Mouse (Mus musculus) kidney, embryonic 14.5 days (tissue): ENCODE results near the gene March2. TPM values are rescaled to one million over a fixed set of nuclear protein-coding genes. Genes with fewer than 3 reads are reported as not detected.
A peak's percentile ranks its signal among the peaks of the same experiment; 100 is the strongest.

Source experiments
- ATAC-seq: fragments of 200-750 bp; cut with Nextera tagmentation; 2 replicates; pipeline ENCODE4 v1.8.0; 2017; ENCODE audit warnings: moderate number of reproducible peaks, mild to moderate bottlenecking, moderate TSS enrichment, moderate library complexity; ENCODE audit not compliant: low FRiP score, low TSS enrichment
- H3K27ac ChIP-seq: fragments of 300-500 bp; sonication (generic); 2 replicates; pipeline ENCODE4 v1.5.1; 2014; ENCODE audit warnings: low read depth, mild to moderate bottlenecking, low read length, moderate library complexity, mixed read lengths
- H3K27me3 ChIP-seq: fragments of 300-500 bp; sonication (generic); 2 replicates; pipeline ENCODE4 v1.6.1; 2014; ENCODE audit warnings: mild to moderate bottlenecking, low read length; ENCODE audit not compliant: control insufficient read depth, insufficient read depth
- H3K36me3 ChIP-seq: fragments of 300-500 bp; sonication (generic); 2 replicates; pipeline ENCODE4 v1.6.1; 2014; ENCODE audit warnings: low read length, mixed read lengths; ENCODE audit not compliant: control insufficient read depth, insufficient read depth
- H3K4me1 ChIP-seq: fragments of 300-500 bp; sonication (generic); 2 replicates; pipeline ENCODE4 v1.6.1; 2014; ENCODE audit warnings: low read length, mixed read lengths; ENCODE audit not compliant: control insufficient read depth, insufficient read depth
- H3K4me2 ChIP-seq: fragments of 300-500 bp; sonication (generic); replicated peaks from 2 replicates; pipeline ENCODE4 v1.6.1; 2014; ENCODE audit warnings: low read depth, mild to moderate bottlenecking, low read length
- H3K4me3 ChIP-seq: fragments of 300-500 bp; sonication (generic); 2 replicates; pipeline ENCODE4 v1.5.1; 2014; ENCODE audit warnings: mild to moderate bottlenecking, low read length
- H3K9ac ChIP-seq: fragments of 300-500 bp; sonication (generic); 2 replicates; pipeline ENCODE4 v1.6.1; 2014; ENCODE audit warnings: low read depth, mild to moderate bottlenecking, low read length, moderate library complexity
- H3K9me3 ChIP-seq: fragments of 300-500 bp; sonication (generic); 2 replicates; pipeline ENCODE4 v1.6.1; 2016; ENCODE audit warnings: low read length; ENCODE audit not compliant: control insufficient read depth
- WGBS: fragments of 180-500 bp; shearing (Covaris S2); extraction: QIAGEN DNeasy Blood & Tissue Kit; methylation state at CpG from one replicate; pipeline ENCODE4 v1.1.7; 2014; 5-methylcytosine and 5-hydroxymethylcytosine counted together
- polyA plus RNA-seq: library from polyadenylated mRNA; unstranded; fragments of >200 nt; fragmentation: Nextera tagmentation; extraction: Ambion mirVana; gene quantifications from 2 replicates; pipeline ENCODE4 v1.2.1, GENCODE M21; 2014

March2 gene
- polyA plus RNA-seq, result 31.2 and 46.1 TPM in 2 replicates

DNA sequence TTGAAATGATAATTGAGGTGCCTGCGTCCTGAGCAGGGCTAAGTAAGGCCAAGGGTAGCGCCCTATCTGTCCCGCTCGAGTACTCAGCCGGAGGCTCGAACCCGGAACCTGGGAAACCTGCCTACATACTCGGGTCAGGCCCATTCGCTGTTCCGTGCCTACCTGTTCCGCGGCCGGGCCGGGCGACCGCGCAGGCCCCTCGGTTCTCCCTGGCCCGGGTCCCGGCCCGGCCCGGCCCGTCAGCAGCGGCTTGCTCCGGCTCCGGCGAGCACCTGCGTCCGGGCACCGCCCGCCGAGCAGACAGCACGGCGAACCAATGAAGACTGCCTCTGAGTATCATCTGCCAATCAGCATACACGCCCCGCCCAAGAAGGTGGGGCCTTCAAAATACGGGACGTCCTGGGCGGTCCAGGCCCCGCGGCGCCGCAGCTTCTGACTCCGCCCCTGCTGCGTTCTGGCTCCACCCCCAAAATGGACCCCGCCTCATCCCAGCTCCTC, at the start of gene March2:
TSS of gene March2 (minus strand) at position 287 of the 498 bp plus-strand sequence.
- H3K27me3 ChIP-seq, result no peaks in the 10 kb centered on the region
- no peak within 1 kb of the TSS for H3K27ac ChIP-seq
- H3K9ac ChIP-seq, result peak within 1 kb of the TSS; percentile 73
- peak within 1 kb of the TSS; percentile 82 for H3K4me3 ChIP-seq
- H3K9me3 ChIP-seq, result no peaks in the 10 kb centered on the region
- peaks cover 4% of the 10 kb centered on the region for H3K4me1 ChIP-seq
- ATAC-seq, result peak; percentile 100
- under 1% methylated on average over 46 of the region's 46 CpGs for WGBS
- H3K36me3 ChIP-seq, result no peaks in the 10 kb centered on the region
- H3K4me2 ChIP-seq, result peak within 1 kb of the TSS; percentile 87

DNA sequence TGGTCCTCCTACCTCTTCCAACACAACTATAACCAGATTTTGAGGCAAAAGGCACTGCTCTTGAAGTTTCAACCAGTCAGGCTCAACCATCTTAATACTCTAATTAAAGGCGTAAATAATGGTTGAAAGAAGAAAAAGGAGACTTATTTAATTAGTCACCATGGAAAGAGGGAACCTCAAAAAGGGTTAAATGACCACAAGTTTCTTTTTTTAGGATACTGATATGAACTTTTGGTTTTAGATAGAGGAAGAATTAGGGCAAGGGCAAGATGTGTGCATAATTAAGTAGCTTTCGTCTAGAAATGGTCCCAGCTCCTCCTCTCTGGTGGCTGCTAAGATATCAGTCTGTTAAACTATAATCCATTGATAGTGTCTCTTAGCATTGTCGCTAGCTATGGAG, 47.9 kb upstream of the March2 start:
- Histone ChIP-seq H3K4me3 (no peak overlapping the region), H3K27me3 (no peaks in the 10 kb centered on the region), H3K4me1 (no peaks in the 10 kb centered on the region), H3K9me3 (no peaks in the 10 kb centered on the region), H3K36me3 (no peaks in the 10 kb centered on the region), H3K9ac (no peak overlapping the region), H3K4me2 (no peak overlapping the region), H3K27ac (no peak overlapping the region)
- no peak for ATAC-seq
- WGBS, result 74% methylated on average over 3 of the region's 3 CpGs

DNA sequence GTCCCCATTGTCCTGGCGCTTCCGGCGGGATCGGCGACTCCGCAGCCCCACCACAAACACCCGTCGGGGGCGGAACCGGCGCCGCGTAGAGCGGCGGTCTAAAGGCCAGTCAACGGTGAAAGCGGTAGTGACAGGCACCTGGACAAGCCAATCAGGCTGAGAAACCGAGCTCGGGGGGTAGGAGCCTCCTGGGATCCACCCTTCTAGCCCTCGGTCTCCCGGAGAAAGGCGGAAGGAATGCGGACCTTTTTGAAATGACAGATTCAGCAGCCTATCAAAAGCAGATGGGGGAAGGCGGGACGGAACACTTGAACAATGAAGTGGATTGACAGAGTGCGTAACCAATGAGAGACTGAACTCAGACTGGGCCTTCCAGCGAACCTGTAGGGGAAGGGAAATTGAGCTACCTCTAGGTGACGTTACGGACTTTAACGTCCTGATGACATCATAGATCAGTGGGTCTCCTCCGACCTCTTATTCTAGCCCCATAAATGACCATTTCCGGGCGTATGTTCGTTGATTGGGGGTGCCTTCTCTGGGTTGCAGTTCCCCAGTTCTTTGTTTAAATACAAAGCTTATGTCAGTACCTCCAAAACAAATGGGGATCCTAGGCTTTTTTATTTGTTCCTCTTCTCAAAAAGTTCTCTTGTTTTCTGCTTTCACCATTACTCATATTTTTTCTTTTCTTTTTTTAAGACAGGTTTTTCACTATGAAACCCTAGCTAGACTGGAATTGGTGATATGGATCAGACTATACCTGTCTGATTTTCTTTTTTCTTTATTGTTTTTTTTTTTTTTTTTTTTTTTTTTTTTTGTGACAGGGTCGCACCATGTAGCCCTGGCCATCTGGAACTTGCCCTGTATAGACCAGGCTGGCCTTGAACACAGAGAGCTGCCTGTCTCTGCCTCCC, 42.0 kb upstream of the March2 start, which contains the start of gene Rab11b:
TSS of gene Rab11b (minus strand) at position 276 of the 911 bp plus-strand sequence.
- peak within 1 kb of the TSS; percentile 71 for H3K4me3 ChIP-seq
- peak within 1 kb of the TSS; percentile 90 for H3K9ac ChIP-seq
- H3K9me3 ChIP-seq, result no peaks in the 10 kb centered on the region
- peak within 1 kb of the TSS; percentile 98 for H3K27ac ChIP-seq
- 3% methylated on average over 35 of the region's 35 CpGs for WGBS
- H3K4me2 ChIP-seq, result peak within 1 kb of the TSS; percentile 74
- H3K4me1 ChIP-seq, result peaks cover 24% of the 10 kb centered on the region; the same call in 1 of the 2 replicates
- peak; percentile 100 for ATAC-seq
- H3K27me3 ChIP-seq, result no peaks in the 10 kb centered on the region
- H3K36me3 ChIP-seq, result peaks cover 4% of the 10 kb centered on the region; the same call in 1 of the 2 replicates

DNA sequence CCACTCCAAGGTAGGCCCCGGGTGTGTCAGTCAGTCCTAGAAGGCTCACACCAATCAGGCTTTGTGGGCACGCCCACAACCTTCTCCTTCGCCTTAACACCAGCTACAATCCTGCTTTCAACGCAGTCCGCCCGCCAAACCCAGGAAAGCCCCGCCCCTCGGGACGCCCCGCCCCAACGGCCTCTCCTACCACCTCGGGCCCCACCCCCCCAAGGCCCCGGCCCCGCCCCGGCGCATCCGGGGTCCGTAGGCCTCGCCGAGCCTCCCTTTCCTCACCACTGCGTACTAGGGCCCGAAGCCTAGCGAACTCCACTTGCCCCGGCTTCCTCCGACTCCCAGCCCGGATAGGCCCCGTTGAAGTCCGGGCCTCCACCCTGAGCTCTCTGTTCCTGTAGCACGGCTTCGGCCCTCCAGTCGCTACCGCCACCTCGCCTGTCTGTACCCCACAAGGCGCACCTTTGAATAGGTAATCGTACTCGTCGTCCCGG, 41.3 kb upstream of the March2 start:
- peak; percentile 91 for ATAC-seq
- Histone ChIP-seq H3K27ac (peak overlapping the region; percentile 98), H3K4me2 (peak overlapping the region; percentile 74), H3K36me3 (peaks cover 4% of the 10 kb centered on the region; the same call in 1 of the 2 replicates), H3K9me3 (no peaks in the 10 kb centered on the region), H3K4me1 (peaks cover 28% of the 10 kb centered on the region; the same call in 1 of the 2 replicates), H3K9ac (peak overlapping the region; percentile 90), H3K27me3 (no peaks in the 10 kb centered on the region), H3K4me3 (peak overlapping the region; percentile 71)
- WGBS, result under 1% methylated on average over 38 of the region's 38 CpGs

DNA sequence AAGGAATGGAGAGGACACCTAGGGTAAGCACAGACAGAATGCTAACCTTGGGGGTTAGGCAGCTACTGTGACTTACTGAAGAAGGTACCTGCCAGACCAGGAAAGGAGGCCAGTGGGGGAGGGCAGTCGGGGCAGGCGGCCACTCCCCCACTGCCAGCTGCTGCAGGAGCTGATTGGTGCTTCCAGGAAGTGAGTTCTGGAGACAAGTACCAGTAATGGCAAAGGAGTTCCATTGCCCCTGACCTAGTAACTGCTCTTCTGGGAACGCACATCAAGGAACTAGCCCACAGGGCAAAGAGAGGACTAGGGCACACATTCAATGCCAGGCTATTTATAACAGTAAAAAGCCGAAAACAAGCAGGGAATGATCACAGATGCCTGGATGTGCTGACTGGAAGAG, 38.8 kb upstream of the March2 start:
- H3K4me3 ChIP-seq, result no peak overlapping the region
- peaks cover 7% of the 10 kb centered on the region; the same call in 1 of the 2 replicates for H3K36me3 ChIP-seq
- H3K4me1 ChIP-seq, result peaks cover 28% of the 10 kb centered on the region; the same call in 1 of the 2 replicates
- 44% methylated on average over 4 of the region's 4 CpGs for WGBS
- H3K27ac ChIP-seq, result no peak overlapping the region
- no peaks in the 10 kb centered on the region for H3K27me3 ChIP-seq
- H3K9ac ChIP-seq, result peak overlapping the region; percentile 24; the same call in 1 of the 2 replicates
- no peak overlapping the region for H3K4me2 ChIP-seq
- ATAC-seq, result no peak
- H3K9me3 ChIP-seq, result no peaks in the 10 kb centered on the region

DNA sequence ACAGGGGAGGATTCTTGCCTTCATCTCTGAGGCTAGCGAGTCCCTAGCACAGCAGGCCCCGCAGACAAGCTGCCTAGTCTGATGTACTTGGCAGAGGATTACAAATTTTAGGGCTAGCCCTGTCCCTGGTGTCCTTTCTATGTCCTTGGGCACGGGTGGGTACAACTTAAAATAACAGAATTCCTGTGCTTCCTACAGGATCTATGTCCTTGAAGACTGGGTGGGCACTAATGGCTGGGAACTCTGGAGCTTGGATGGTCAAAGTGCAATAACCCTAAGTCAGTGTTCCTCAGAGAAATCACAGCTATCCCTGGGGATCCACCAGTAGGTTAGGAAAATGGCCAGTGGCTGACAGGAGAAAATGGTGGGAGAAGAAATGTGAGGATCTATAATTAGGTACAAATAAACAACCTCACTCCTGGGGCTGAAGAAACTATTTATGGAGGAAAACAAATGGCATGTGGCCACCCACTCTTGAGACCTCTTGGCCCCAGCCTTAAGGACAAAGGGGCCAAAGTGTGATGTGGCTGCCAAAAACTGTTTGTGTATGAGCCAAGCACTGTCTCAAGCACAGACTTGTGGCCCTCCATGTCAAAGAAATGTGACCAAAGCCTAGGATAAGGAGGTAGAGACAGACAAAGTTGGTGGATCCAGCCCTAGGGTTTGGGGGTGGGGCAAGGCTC, 37.8 kb upstream of the March2 start:
- WGBS, result 83% methylated on average over 3 of the region's 3 CpGs
- no peak overlapping the region for H3K4me2 ChIP-seq
- no peak overlapping the region for H3K4me3 ChIP-seq

DNA sequence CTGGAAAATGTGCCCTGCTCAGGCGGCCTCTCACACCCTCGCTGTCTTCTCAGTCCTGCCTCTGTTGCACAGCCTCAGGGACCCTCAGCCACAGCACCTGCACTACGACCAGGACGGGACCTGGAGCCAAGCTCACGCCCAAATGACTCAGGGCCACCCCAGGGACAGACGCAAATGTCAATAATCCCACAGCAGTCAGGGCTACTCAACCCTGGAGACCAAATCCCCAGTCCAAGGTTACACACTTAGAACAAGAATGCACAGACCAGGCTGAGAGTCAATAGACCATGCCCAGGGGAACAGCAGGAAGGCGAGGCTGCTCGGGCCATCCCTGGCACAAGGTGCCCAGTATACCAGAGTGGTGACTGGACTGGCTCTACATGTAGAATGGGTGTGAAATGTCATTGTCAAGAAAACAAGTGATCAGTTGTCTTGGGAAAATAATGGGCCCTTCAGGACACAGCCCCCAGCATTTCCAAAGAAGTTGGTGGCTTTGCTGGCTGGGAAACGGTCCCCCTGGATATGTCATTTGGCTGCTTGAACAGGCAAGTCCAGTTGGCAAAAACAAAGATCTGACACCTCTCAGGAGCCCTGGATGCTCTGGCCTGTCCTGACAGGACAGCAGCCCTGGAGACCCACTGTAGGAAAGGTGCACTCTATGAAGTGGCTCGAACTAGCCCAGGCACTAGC, 37.1 kb upstream of the March2 start:
- H3K4me1 ChIP-seq, result peaks cover 28% of the 10 kb centered on the region; the same call in 1 of the 2 replicates
- ATAC-seq, result no peak
- no peak overlapping the region for H3K9ac ChIP-seq
- peaks cover 16% of the 10 kb centered on the region; the same call in 1 of the 2 replicates for H3K36me3 ChIP-seq
- 73% methylated on average over 10 of the region's 10 CpGs for WGBS
- H3K4me2 ChIP-seq, result no peak overlapping the region
- H3K27ac ChIP-seq, result no peak overlapping the region
- no peak overlapping the region for H3K4me3 ChIP-seq
- H3K27me3 ChIP-seq, result no peaks in the 10 kb centered on the region
- H3K9me3 ChIP-seq, result no peaks in the 10 kb centered on the region

More for the DNA sequence above, 37.8 kb upstream of the March2 start:
- ATAC-seq, result no peak
- Histone ChIP-seq H3K9ac (no peak overlapping the region), H3K4me1 (peaks cover 28% of the 10 kb centered on the region; the same call in 1 of the 2 replicates), H3K36me3 (peaks cover 11% of the 10 kb centered on the region; the same call in 1 of the 2 replicates), H3K9me3 (no peaks in the 10 kb centered on the region), H3K27ac (no peak overlapping the region), H3K27me3 (no peaks in the 10 kb centered on the region)

DNA sequence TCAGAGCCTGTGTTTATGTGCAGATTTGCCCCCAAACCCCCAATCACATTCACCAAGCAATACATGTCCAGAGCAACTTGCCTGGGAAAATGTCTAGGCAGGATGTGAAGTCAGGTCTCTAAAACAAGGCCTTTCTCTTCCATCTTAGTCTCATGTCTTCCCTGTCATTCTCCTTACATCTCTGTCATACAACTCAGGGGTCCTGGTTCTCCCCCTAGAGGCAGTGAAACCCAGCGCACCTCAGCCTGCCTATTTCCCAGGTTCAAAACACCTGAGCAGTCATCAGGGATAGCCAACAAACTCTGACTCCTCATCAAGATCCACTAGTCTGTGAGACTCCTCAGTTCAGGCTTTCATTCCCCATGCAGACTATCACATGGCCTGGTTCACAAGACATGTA, 36.2 kb upstream of the March2 start:
- Histone ChIP-seq H3K4me3 (no peak overlapping the region), H3K9me3 (no peaks in the 10 kb centered on the region), H3K36me3 (peaks cover 24% of the 10 kb centered on the region), H3K4me1 (peaks cover 28% of the 10 kb centered on the region; the same call in 1 of the 2 replicates), H3K27ac (no peak overlapping the region), H3K4me2 (no peak overlapping the region), H3K9ac (no peak overlapping the region), H3K27me3 (no peaks in the 10 kb centered on the region)
- WGBS, result 74% methylated on average over 1 of the region's 1 CpGs
- ATAC-seq, result no peak
